Mouse (Mus musculus) hindbrain, embryonic 10.5 days (tissue): ENCODE data around the gene Fam69a. TPM values are rescaled to one million over a fixed set of nuclear protein-coding genes. Genes with fewer than 3 reads are reported as not detected.
"Not testable (repeated sequence)": the region's sequence is repeated elsewhere in the genome, so short reads cannot be mapped to it uniquely, and the experiment has no call there.

ENCODE experiments used
- DNase-seq: peaks from one replicate; pipeline ENCODE4 v3.0.0-alpha.2; 2017; ENCODE audit warnings: low spot score
- H3K27ac ChIP-seq: fragments of 300-500 bp; sonication (generic); 2 replicates; pipeline ENCODE4 v1.5.1; 2016; ENCODE audit warnings: mild to moderate bottlenecking, moderate library complexity
- H3K27me3 ChIP-seq: fragments of 300-500 bp; sonication (generic); 2 replicates; pipeline ENCODE4 v1.6.1; 2016; ENCODE audit warnings: mild to moderate bottlenecking; ENCODE audit not compliant: poor library complexity, insufficient read depth, severe bottlenecking
- H3K36me3 ChIP-seq: fragments of 300-500 bp; sonication (generic); 2 replicates; pipeline ENCODE4 v1.6.1; 2016; ENCODE audit warnings: mild to moderate bottlenecking, moderate library complexity
- H3K4me1 ChIP-seq: fragments of 300-500 bp; sonication (generic); replicated peaks from 2 replicates; pipeline ENCODE4 v1.6.1; 2016; ENCODE audit warnings: mild to moderate bottlenecking
- H3K4me3 ChIP-seq: fragments of 300-500 bp; sonication (generic); 2 replicates; pipeline ENCODE4 v1.5.1; 2016; ENCODE audit warnings: mild to moderate bottlenecking, moderate library complexity
- H3K9me3 ChIP-seq: fragments of 300-500 bp; sonication (generic); 2 replicates; pipeline ENCODE4 v1.6.1; 2016; ENCODE audit warnings: mild to moderate bottlenecking, moderate library complexity
- WGBS: fragments of 180-500 bp; shearing (Covaris S2); methylation state at CpG from one replicate; pipeline ENCODE4 v1.1.7; 2016; 5-methylcytosine and 5-hydroxymethylcytosine counted together
- polyA plus RNA-seq: library from polyadenylated mRNA; unstranded; fragments of >200 nt; fragmentation: Nextera tagmentation; extraction: Ambion mirVana; gene quantifications from 2 replicates; pipeline ENCODE4 v1.2.1, GENCODE M21; 2016

Fam69a gene
- polyA plus RNA-seq, 1 experiment from 2014 or later = 22.2 TPM

DNA sequence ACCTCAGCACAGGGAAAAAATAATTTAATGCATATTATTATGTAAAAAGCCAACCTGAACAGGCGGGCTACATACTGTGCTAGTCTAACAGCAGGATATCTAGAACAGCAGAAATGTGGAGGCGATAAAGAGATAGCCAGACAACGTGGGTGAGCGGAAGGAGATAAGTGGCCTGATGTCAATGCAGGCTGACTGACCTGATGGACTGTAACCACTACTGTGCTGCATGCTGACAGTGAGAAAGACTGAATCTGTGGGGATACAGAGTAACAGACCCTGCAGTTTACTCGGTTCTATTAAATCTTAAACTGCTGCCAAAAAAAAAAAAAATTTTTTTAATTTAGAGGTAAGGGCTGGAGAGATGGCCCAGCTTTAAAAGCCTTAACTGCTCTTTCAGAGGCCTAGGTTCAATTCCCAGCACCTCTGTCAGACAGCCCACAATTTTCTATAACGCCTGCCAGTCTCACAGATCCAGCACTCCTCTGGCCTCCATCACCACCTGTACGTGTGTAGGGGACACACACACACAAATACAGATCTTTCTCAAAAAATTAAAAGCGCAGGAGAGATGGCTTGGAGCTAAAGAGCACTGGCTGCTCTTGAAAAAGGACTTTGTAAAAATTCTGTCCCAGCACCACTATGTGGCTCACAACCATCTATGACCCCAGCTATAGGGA lies 27.1 kb downstream of the Fam69a start:
- Histone ChIP-seq H3K27me3 (no peaks in the 10 kb centered on the region), H3K36me3 (no peaks in the 10 kb centered on the region), H3K9me3 (no peaks in the 10 kb centered on the region), H3K4me1 (no peaks in the 10 kb centered on the region), H3K4me3 (no peak overlapping the region), H3K27ac (no peak overlapping the region)
- DNase-seq = no peak
- WGBS = 87% methylated on average over 8 of the region's 8 CpGs

DNA sequence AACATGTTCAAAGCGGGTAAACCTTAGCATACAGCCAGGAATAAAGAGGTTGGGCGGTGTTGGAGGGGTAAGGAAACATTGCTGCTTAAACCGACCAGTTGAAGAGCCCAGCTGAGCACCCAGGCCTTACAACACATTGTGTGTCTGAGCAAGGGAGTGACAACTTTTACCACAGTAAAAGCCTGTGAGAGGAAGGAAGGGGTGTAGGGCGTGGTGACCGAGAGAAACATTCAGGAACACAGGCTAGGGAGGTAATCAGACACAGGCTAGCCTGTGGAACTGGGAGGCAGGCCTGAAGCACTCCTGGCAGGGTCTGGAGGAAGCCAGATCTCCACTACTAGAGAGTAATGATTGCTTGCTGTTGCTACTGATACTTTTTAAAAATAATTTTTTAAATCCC lies 36.2 kb downstream of the Fam69a start:
- no peak overlapping the region for H3K4me3 ChIP-seq

GRCm38 (mm10) chr5:107949607-107950006 lies 37.3 kb downstream of the Fam69a start:
- Histone ChIP-seq H3K36me3 (no peaks in the 10 kb centered on the region), H3K4me3 (no peak overlapping the region), H3K9me3 (no peaks in the 10 kb centered on the region), H3K27ac (no peak overlapping the region), H3K27me3 (no peaks in the 10 kb centered on the region), H3K4me1 (no peaks in the 10 kb centered on the region)
- 83% methylated on average over 3 of the region's 3 CpGs for WGBS
- DNase-seq = no peak

More for the DNA sequence above, 36.2 kb downstream of the Fam69a start:
- Histone ChIP-seq H3K9me3 (no peaks in the 10 kb centered on the region), H3K4me1 (no peaks in the 10 kb centered on the region), H3K27me3 (no peaks in the 10 kb centered on the region), H3K27ac (no peak overlapping the region), H3K36me3 (no peaks in the 10 kb centered on the region)
- no peak for DNase-seq
- WGBS = 84% methylated on average over 5 of the region's 5 CpGs

- WGBS = 86% methylated on average over 1 of the region's 1 CpGs
- H3K4me1 ChIP-seq = no peaks in the 10 kb centered on the region
Measured at GRCm38 (mm10) chr5:107948899-107949298, 38.0 kb downstream of the Fam69a start.

DNA sequence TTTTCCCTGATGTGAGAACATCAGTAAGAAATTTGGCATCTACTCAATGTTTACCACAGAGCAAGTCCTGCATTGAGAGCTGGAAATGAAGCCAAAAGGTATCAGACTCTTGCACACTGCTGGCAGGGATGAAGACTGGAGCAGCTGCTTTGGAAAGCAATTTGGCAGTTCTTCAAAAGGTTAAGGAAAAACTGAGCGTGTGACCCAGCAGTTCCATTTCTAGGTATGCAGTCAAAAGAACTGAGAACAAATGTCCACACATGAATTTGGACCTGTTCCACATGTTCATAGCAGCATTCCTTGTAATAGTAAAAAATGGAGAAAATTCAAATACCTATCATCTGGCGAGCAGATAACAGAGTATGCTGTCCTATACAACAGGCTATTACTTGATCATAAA lies 39.3 kb downstream of the Fam69a start:
- 87% methylated on average over 2 of the region's 2 CpGs for WGBS
- no peak for DNase-seq

More at GRCm38 (mm10) chr5:107948899-107949298, 38.0 kb downstream of the Fam69a start:
- Histone ChIP-seq H3K27ac (no peak overlapping the region), H3K9me3 (no peaks in the 10 kb centered on the region), H3K36me3 (no peaks in the 10 kb centered on the region), H3K27me3 (no peaks in the 10 kb centered on the region), H3K4me3 (no peak overlapping the region)
- no peak for DNase-seq

GRCm38 (mm10) chr5:107946475-107946874 lies 40.4 kb downstream of the Fam69a start:
- Histone ChIP-seq H3K4me1 (no peaks in the 10 kb centered on the region), H3K36me3 (no peaks in the 10 kb centered on the region), H3K4me3 (no peak overlapping the region), H3K9me3 (no peaks in the 10 kb centered on the region), H3K27ac (no peak overlapping the region), H3K27me3 (no peaks in the 10 kb centered on the region)
- 90% methylated on average over 1 of the region's 1 CpGs for WGBS
- DNase-seq = no peak

More for the DNA sequence above, 39.3 kb downstream of the Fam69a start:
- no peaks in the 10 kb centered on the region for H3K36me3 ChIP-seq
- H3K4me1 ChIP-seq = no peaks in the 10 kb centered on the region
- H3K27ac ChIP-seq = no peak overlapping the region
- no peaks in the 10 kb centered on the region for H3K27me3 ChIP-seq
- no peak overlapping the region for H3K4me3 ChIP-seq
- H3K9me3 ChIP-seq = no peaks in the 10 kb centered on the region

GRCm38 (mm10) chr5:107943526-107943925 lies 43.4 kb downstream of the Fam69a start:
- Histone ChIP-seq H3K36me3 (no peaks in the 10 kb centered on the region), H3K27me3 (no peaks in the 10 kb centered on the region), H3K9me3 (no peaks in the 10 kb centered on the region), H3K27ac (no peak overlapping the region), H3K4me3 (no peak overlapping the region), H3K4me1 (no peaks in the 10 kb centered on the region)
- DNase-seq = no peak
- 88% methylated on average over 6 of the region's 6 CpGs for WGBS

DNA sequence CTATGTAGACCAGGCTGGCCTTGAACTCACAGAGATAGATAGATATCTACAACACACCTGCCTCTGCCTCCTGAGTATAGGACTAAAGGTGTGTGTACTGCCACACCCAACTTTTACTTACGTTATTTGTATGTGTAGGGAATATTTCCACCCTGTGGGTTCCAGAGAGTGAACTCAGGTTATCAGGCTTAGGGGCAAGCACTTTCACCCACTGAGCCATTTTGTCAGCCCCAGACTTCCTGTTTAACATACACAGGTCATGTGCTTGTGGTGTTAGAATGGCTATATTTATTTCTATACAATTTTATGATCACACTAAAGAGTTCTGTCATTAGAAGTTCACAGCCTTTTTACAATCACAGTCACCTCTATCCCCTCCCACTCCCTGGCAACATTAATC lies 43.9 kb downstream of the Fam69a start:
- H3K36me3 ChIP-seq = no peaks in the 10 kb centered on the region
- H3K27me3 ChIP-seq = no peaks in the 10 kb centered on the region
- no peak overlapping the region for H3K27ac ChIP-seq
- DNase-seq = no peak
- no peaks in the 10 kb centered on the region for H3K9me3 ChIP-seq
- no peaks in the 10 kb centered on the region for H3K4me1 ChIP-seq
- 90% methylated on average over 1 of the region's 1 CpGs for WGBS
- H3K4me3 ChIP-seq = no peak overlapping the region

- WGBS = 60% methylated on average over 6 of the region's 6 CpGs
- DNase-seq = no peak
- Histone ChIP-seq H3K36me3 (no peaks in the 10 kb centered on the region), H3K4me1 (no peaks in the 10 kb centered on the region), H3K27ac (no peak overlapping the region), H3K4me3 (no peak overlapping the region), H3K9me3 (no peaks in the 10 kb centered on the region), H3K27me3 (no peaks in the 10 kb centered on the region)
Measured at GRCm38 (mm10) chr5:107941222-107941621, 45.7 kb downstream of the Fam69a start.

DNA sequence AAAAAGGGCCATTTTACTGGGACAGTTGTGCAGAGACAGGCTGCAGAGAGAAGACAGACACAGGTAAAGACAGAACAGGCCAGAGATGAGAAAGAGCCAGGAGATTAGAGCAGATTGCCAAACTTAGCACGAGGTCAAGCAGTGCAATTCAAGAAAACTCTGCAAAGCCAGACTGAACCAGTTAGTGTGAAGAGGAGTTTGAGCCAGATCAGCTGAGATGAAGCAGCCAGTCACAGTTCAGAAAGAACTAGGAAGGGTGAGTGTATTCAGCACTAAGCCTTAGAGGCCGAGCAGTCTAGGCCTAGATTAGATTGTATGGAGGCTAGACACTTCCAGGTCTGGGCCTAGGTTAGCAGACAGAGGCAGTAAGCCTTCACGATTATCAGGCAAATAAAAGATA lies 47.2 kb downstream of the Fam69a start:
- no peak overlapping the region for H3K4me3 ChIP-seq
- no peaks in the 10 kb centered on the region for H3K36me3 ChIP-seq
- 82% methylated on average over 3 of the region's 3 CpGs for WGBS
- no peak overlapping the region for H3K27ac ChIP-seq
- no peak for DNase-seq
- no peaks in the 10 kb centered on the region for H3K27me3 ChIP-seq
- H3K4me1 ChIP-seq = no peaks in the 10 kb centered on the region
- no peaks in the 10 kb centered on the region for H3K9me3 ChIP-seq

GRCm38 (mm10) chr5:107938886-107939285 lies 48.0 kb downstream of the Fam69a start:
- Histone ChIP-seq H3K4me1 (no peaks in the 10 kb centered on the region), H3K27me3 (no peaks in the 10 kb centered on the region), H3K36me3 (no peaks in the 10 kb centered on the region), H3K9me3 (no peaks in the 10 kb centered on the region), H3K27ac (no peak overlapping the region), H3K4me3 (no peak overlapping the region)
- 91% methylated on average over 2 of the region's 2 CpGs for WGBS
- no peak for DNase-seq

- H3K27ac ChIP-seq, DNase-seq, H3K4me1 ChIP-seq, H3K27me3 ChIP-seq, H3K4me3 ChIP-seq, H3K36me3 ChIP-seq, H3K9me3 ChIP-seq: not testable (repeated sequence)
- WGBS = 85% methylated on average over 1 of the region's 1 CpGs
Measured at GRCm38 (mm10) chr5:107938483-107938882, 48.4 kb downstream of the Fam69a start.

- Histone ChIP-seq H3K9me3 (no peaks in the 10 kb centered on the region), H3K27me3 (no peaks in the 10 kb centered on the region), H3K36me3 (no peaks in the 10 kb centered on the region), H3K27ac (no peak overlapping the region), H3K4me3 (no peak overlapping the region), H3K4me1 (no peaks in the 10 kb centered on the region)
- DNase-seq = no peak
- WGBS = 88% methylated on average over 10 of the region's 10 CpGs
Measured at GRCm38 (mm10) chr5:107936625-107937389, 50.1 kb downstream of the Fam69a start.
